Mouse (Mus musculus) neural tube, embryonic 13.5 days (tissue): Measurements from ENCODE around the gene F2rl2. TPM values are rescaled to one million over a fixed set of nuclear protein-coding genes. Genes with fewer than 3 reads are reported as not detected.
A peak's percentile ranks its signal among the peaks of the same experiment; 100 is the strongest.

Experiments used
- ATAC-seq: fragments of 200-750 bp; cut with Nextera tagmentation; 2 replicates; pipeline ENCODE4 v1.8.0; 2017; ENCODE audit warnings: low read depth, mild to moderate bottlenecking, moderate TSS enrichment, moderate library complexity
- H3K27ac ChIP-seq: fragments of 300-500 bp; sonication (generic); replicated peaks from 2 replicates; pipeline ENCODE4 v1.5.1; 2015; ENCODE audit warnings: moderate library complexity, mild to moderate bottlenecking, inconsistent platforms
- H3K27me3 ChIP-seq: fragments of 300-500 bp; sonication (generic); 2 replicates; pipeline ENCODE4 v1.6.1; 2015; ENCODE audit warnings: mild to moderate bottlenecking, inconsistent platforms
- H3K36me3 ChIP-seq: fragments of 300-500 bp; sonication (generic); 2 replicates; pipeline ENCODE4 v1.6.1; 2015; ENCODE audit warnings: mild to moderate bottlenecking, inconsistent platforms
- H3K4me1 ChIP-seq: fragments of 300-500 bp; sonication (generic); replicated peaks from 2 replicates; pipeline ENCODE4 v1.6.1; 2015; ENCODE audit warnings: inconsistent platforms
- H3K4me2 ChIP-seq: fragments of 300-500 bp; sonication (generic); 2 replicates; pipeline ENCODE4 v1.6.1; 2015; ENCODE audit warnings: inconsistent platforms, mild to moderate bottlenecking, moderate library complexity
- H3K4me3 ChIP-seq: fragments of 300-500 bp; sonication (generic); 2 replicates; pipeline ENCODE4 v1.5.1; 2015; ENCODE audit warnings: mild to moderate bottlenecking, inconsistent platforms
- H3K9ac ChIP-seq: fragments of 300-500 bp; sonication (generic); 2 replicates; pipeline ENCODE4 v1.6.1; 2015; ENCODE audit warnings: moderate library complexity, mild to moderate bottlenecking, inconsistent platforms
- H3K9me3 ChIP-seq: fragments of 300-500 bp; sonication (generic); 2 replicates; pipeline ENCODE4 v1.6.1; 2016; ENCODE audit warnings: inconsistent platforms
- whole genome bisulfite sequencing: fragments of 180-500 bp; shearing (Covaris S2); methylation state at CpG from one replicate; pipeline ENCODE4 v1.1.7; 2015; 5-methylcytosine and 5-hydroxymethylcytosine counted together
- polyA plus RNA-seq: library from polyadenylated mRNA; unstranded; fragments of >200 nt; fragmentation: Nextera tagmentation; extraction: Ambion mirVana; gene quantifications from 2 replicates; pipeline ENCODE4 v1.2.1, GENCODE M21; 2015

The F2rl2 gene
- polyA plus RNA-seq, 1 experiment from 2014 or later, result 1.2 TPM

DNA sequence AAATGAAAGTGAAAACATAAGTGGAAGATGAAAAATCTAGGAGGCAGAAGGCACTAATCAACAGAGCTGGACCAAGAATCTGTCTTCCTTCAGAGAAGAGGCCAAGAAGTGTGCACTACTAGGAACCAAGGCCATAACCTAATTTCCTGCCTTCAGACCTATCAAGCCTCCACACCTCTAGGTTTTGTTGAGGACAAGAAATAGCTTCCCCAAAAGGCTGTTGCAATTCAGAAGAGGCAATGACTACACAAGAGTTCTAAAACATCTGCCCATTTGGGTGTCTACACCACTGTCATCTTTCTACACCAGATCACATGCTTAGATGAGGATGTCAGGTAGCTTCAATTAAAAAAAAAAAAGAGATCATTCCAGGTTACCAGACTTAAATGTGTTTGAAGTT, 15.4 kb downstream of the F2rl2 start:
- ATAC-seq, result no peak
- H3K9me3 ChIP-seq, result no peaks in the 10 kb centered on the region
- H3K4me3 ChIP-seq, result no peak overlapping the region
- no peak overlapping the region for H3K9ac ChIP-seq
- H3K4me1 ChIP-seq, result no peaks in the 10 kb centered on the region; the same call in 1 of the 2 replicates
- no peaks in the 10 kb centered on the region for H3K27me3 ChIP-seq
- H3K27ac ChIP-seq, result no peak overlapping the region
- no peaks in the 10 kb centered on the region for H3K36me3 ChIP-seq
- no peak overlapping the region for H3K4me2 ChIP-seq

DNA sequence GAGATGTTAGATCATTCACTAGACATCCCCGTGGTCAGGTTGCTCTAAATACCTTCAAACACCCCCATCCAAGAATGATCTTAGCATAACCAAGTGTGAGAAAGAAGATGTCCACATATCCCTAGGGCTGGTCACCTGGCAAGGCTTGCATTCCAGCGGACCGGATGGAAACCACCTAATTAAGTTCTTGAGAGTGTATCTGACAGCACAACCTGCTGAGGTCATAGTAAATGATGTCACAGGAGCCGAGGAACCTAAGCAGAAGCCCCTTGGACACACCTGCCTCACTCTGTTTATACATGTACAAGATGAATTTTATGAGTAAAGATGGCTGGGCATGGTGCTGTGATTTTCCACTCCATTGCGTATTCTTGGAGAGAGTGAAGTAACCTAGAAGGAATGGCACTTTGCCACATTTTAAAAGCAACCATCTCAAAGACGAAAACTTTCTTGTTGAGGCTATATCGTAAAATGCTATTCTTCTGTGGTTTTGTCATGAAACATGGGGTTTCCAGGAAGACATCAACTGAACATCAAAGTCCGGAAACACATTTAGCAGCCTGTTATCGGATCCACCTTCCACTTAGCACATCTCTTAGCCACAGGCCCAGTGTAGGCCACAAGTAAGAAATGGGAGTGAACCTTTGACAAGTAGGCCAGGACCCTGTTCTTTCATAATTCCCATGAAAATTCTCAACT, 16.1 kb downstream of the F2rl2 start:
- Histone ChIP-seq H3K4me3 (no peak overlapping the region), H3K4me1 (no peaks in the 10 kb centered on the region; the same call in 1 of the 2 replicates), H3K27ac (no peak overlapping the region), H3K9me3 (no peaks in the 10 kb centered on the region), H3K27me3 (no peaks in the 10 kb centered on the region), H3K4me2 (no peak overlapping the region), H3K36me3 (no peaks in the 10 kb centered on the region), H3K9ac (no peak overlapping the region)
- no peak for ATAC-seq
- WGBS, result 92% methylated on average over 9 of the region's 9 CpGs

DNA sequence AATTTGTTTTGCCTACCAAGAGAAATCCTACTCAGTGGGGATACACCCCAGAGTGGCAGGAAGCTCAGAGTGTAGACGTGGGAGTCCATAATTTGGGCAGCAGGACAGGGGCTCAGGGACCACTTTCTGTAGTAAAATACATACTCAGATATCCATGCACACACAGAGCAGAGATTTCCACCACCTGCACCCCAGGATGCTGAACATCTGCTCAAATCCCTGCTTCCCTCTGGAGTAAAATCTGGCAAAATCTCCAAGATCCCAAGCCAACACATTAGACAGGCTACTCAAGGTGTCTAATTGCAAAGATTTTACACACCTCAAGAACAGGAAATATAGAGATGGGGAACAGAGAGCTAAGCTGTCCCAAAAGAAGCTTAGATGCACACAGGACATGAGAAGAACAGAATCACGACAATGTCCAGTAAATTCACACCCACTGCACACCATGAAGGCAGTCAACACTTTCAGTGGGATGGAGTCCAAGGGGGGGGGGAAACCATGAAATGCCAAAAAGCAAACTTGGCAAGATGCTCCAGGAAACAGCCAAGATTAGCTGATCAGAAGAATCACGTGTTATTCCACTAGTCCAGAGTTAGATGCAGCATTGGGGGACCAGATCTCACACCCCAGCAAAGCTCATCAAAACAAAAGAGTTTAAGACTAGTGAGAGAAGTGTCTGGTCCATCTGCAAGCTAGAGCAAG, 17.8 kb downstream of the F2rl2 start:
- no peaks in the 10 kb centered on the region for H3K36me3 ChIP-seq
- no peak overlapping the region for H3K9ac ChIP-seq
- no peak overlapping the region for H3K4me2 ChIP-seq
- 64% methylated on average over 3 of the region's 3 CpGs for WGBS
- no peaks in the 10 kb centered on the region for H3K9me3 ChIP-seq
- no peak for ATAC-seq
- H3K4me3 ChIP-seq, result no peak overlapping the region
- peaks cover under 1% of the 10 kb centered on the region; the same call in 1 of the 2 replicates for H3K4me1 ChIP-seq
- H3K27ac ChIP-seq, result no peak overlapping the region
- H3K27me3 ChIP-seq, result no peaks in the 10 kb centered on the region

DNA sequence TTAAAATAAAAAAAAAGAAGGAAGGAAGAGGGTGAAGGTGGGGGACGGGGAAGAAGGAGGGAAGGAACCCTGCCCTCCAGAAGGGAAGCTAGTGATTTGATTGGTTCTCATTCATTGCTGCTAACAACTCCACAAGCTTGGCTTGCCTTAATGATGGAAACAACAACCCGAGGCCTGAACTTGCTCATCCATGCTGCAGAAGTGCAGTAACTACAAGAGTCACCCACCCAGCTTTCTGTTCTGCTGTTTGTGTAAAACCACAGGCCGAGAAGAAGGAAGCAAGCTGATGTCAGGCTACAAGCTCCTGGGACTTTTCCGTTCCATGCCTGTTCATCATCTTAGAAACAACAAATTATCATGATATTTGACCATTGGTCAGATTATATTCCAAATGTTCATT, 18.7 kb downstream of the F2rl2 start:
- Histone ChIP-seq H3K4me3 (no peak overlapping the region), H3K36me3 (no peaks in the 10 kb centered on the region), H3K9me3 (no peaks in the 10 kb centered on the region), H3K4me2 (no peak overlapping the region), H3K9ac (no peak overlapping the region), H3K27ac (no peak overlapping the region), H3K4me1 (peaks cover 4% of the 10 kb centered on the region; the same call in 1 of the 2 replicates), H3K27me3 (no peaks in the 10 kb centered on the region)
- ATAC-seq, result no peak
- WGBS, result 77% methylated on average over 4 of the region's 4 CpGs

DNA sequence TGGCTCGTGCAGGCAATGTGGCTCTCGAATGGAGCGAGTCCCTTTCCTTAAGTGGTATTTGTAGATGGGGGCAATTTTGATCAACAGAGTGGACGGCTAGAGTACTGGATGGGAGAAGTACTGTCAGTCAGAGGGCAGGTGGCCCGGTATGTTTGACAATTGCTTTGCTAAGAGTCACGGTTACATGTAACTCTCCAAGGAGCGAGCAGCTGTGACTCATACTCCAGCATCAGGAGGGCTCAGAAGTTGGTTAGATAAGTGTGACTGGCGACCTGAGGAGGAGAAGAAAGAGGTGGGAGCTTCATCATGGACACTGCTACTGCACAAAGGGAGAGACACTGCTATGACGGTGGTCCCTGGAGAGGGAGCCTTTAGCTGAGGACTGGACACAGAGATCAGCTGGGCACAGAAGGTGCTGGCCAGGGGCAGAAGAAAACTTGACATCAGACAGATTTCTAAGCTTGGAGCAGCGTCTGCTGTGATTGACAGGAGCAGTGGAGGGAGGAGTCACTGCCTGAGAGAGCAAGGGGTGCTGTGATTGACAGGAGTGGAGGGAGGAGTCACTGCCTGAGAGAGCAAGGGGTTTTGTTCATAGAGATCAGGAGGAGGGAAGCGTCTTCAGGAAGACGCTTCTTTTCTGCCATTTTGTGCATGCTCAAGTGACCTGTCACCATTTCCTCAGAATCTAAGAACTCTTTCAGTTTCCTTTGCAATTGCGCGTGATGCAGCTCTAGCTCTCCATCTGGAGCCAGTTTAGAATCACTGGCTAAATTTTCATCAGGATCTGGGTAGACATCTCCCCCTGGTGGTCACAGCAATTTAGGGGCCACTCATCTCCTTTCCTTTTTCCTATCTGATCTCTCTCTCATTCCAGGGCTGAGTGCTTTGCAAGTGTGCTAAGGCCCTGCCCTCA, 22.9 kb downstream of the F2rl2 start:
- H3K27me3 ChIP-seq, result no peaks in the 10 kb centered on the region
- peak; percentile 32; the same call in 1 of the 2 replicates for ATAC-seq
- H3K27ac ChIP-seq, result no peak overlapping the region
- 61% methylated on average over 14 of the region's 14 CpGs for WGBS
- 0 out of 2 replicates have a peak, but pooled peaks cover 4% of the 10 kb centered on the region for H3K4me1 ChIP-seq
- peak overlapping the region; percentile 37 for H3K4me2 ChIP-seq
- H3K36me3 ChIP-seq, result no peaks in the 10 kb centered on the region
- peak overlapping the region; percentile 31; the same call in 1 of the 2 replicates for H3K9ac ChIP-seq
- H3K9me3 ChIP-seq, result no peaks in the 10 kb centered on the region
- 0 out of 2 replicates have a peak overlapping the region, but pooled peaks have one; percentile 4 for H3K4me3 ChIP-seq

DNA sequence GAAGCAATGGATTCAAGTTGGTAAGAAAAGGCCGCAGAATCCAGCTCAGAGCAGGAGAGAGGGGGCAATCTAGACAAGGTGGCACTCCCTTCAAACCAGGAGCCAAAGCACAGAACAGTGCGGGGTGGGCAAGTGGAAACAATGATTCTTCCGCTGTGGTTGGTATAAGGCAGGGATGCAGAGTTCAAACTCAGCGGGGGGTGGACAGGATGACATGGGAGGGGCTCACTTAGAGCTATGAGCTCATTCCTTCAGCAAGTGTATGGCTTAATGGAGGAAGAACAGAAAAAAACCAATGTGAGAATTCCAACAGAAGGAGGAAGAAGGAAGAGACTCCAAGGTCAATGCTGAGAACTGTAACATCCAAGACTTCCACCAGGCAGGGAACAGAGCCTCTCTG, 33.8 kb downstream of the F2rl2 start:
- Histone ChIP-seq H3K27ac (no peak overlapping the region), H3K9ac (no peak overlapping the region), H3K4me2 (no peak overlapping the region), H3K4me3 (no peak overlapping the region), H3K4me1 (no peaks in the 10 kb centered on the region), H3K9me3 (no peaks in the 10 kb centered on the region), H3K36me3 (no peaks in the 10 kb centered on the region), H3K27me3 (no peaks in the 10 kb centered on the region)
- ATAC-seq, result no peak
- 87% methylated on average over 4 of the region's 4 CpGs for WGBS

DNA sequence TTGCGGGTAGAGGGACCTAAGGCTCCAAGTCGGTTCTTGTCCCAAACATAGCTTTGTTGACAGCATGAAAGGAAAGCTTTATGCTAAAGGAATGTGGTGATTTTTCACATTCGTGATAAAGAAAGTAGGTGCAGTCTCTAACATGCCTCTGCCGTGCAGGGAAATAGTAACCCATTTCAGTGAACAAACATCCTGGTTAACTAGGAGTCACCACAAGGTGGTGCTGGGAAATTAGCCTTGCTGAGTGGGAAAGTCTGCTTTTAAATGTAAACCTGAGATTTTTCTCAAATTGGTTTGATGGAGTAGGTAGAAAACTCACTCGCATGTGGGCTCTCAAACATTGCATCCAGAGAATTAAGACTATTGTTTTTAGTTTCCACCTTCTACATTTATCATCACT, 43.0 kb downstream of the F2rl2 start:
- Histone ChIP-seq H3K36me3 (no peaks in the 10 kb centered on the region), H3K27ac (no peak overlapping the region), H3K4me2 (no peak overlapping the region), H3K9ac (no peak overlapping the region), H3K9me3 (no peaks in the 10 kb centered on the region), H3K4me3 (no peak overlapping the region), H3K27me3 (no peaks in the 10 kb centered on the region), H3K4me1 (no peaks in the 10 kb centered on the region; the same call in 1 of the 2 replicates)
- WGBS, result 78% methylated on average over 5 of the region's 5 CpGs
- ATAC-seq, result no peak

DNA sequence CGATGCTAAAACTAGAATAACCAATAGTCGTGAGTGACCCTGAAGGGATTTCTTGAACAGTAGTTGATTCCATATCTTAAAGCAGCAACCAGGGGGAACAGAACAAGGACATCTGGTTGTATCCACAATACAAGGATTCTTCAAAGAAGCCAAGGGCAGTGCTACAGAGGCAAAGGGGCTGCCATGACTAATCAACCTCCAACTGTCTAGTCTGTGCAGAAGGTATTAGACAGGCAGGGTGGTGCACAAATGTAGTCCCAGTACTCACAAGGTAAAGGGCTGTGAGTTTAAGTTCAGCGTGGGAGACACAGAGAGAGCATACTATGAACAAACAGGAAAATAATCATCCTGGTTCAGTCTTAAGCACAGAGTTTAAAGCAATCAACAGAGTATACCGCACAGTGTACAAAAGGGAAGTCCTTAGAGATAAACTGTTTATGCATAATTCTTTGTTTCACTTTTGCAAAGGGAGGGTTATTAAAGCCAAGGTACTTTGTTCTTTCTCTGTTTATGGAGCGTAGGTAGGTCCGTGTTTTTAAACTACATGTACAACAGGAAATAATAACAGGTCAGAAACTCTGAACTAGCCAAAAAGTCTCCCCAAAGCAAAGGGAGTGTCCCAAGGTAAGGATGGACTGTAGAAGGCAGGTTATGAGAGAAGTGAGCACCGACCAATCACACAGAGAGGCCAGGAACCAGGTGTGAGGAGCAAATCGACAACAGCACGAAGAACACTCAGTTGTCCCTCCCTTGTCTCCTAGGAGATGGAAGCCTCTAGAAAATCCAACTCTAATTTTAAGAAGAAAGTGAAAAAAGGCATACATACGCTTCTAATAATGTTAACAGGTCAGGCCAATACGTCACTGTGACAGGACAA, 45.4 kb downstream of the F2rl2 start:
- Histone ChIP-seq H3K9me3 (no peaks in the 10 kb centered on the region), H3K4me1 (no peaks in the 10 kb centered on the region), H3K27ac (no peak overlapping the region), H3K4me2 (no peak overlapping the region), H3K4me3 (no peak overlapping the region), H3K36me3 (no peaks in the 10 kb centered on the region), H3K27me3 (no peaks in the 10 kb centered on the region), H3K9ac (no peak overlapping the region)
- ATAC-seq, result no peak
- 93% methylated on average over 11 of the region's 11 CpGs for WGBS

DNA sequence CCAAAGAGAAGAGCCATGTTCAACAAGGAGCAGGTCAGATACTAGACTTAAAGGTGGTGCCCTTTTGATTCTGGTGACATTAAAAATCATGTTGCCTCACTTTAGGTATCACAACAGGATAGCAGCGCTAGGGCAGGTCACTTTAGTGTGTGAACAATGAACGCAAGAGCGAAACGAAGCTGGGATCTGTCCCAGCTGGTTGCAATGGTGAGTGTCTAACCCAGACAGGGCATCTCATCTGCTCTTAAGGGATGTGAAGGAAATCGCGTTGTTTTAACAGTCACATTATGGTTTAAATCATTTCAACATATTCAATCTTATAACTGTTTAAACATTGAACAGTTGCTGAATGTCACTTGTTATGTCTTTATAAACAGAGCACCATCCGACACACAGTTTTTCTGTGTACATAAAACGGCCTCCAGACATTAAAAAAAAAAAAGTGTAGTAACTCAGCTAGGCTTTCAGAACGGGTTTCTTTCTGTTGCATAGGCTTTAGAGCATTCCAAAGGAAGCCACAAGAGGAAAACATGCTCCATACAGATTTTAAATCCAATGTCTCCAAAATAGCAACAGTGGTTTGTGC, 46.3 kb downstream of the F2rl2 start:
- Histone ChIP-seq H3K36me3 (no peaks in the 10 kb centered on the region), H3K9ac (no peak overlapping the region), H3K4me2 (no peak overlapping the region), H3K4me1 (no peaks in the 10 kb centered on the region), H3K9me3 (no peaks in the 10 kb centered on the region), H3K27me3 (no peaks in the 10 kb centered on the region), H3K27ac (no peak overlapping the region), H3K4me3 (no peak overlapping the region)
- 86% methylated on average over 9 of the region's 9 CpGs for WGBS
- ATAC-seq, result no peak

DNA sequence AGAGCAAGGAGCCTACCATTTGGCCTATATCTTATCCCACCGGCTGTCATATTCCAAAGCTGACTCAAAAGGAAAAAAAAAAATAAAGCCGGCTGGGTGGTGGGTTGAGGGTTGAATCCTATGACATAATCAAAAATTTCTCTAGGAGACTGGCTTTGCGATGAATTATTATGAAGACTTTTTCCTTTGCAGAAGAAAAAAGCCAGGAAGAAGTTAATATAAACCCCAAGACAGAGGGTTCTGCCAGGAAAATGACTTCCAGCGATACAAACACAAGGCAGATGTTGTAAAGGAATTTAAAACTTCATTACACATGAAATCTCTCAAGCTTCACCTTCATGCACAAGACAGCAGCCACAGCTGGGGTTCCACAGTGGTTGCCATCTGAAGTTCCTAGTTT, 48.8 kb downstream of the F2rl2 start:
- H3K4me1 ChIP-seq, result no peaks in the 10 kb centered on the region
- H3K4me3 ChIP-seq, result no peak overlapping the region
- no peaks in the 10 kb centered on the region for H3K27me3 ChIP-seq
- no peaks in the 10 kb centered on the region for H3K9me3 ChIP-seq
- 83% methylated on average over 4 of the region's 4 CpGs for WGBS
- ATAC-seq, result no peak
- no peaks in the 10 kb centered on the region for H3K36me3 ChIP-seq
- H3K9ac ChIP-seq, result no peak overlapping the region
- no peak overlapping the region for H3K27ac ChIP-seq
- no peak overlapping the region for H3K4me2 ChIP-seq

DNA sequence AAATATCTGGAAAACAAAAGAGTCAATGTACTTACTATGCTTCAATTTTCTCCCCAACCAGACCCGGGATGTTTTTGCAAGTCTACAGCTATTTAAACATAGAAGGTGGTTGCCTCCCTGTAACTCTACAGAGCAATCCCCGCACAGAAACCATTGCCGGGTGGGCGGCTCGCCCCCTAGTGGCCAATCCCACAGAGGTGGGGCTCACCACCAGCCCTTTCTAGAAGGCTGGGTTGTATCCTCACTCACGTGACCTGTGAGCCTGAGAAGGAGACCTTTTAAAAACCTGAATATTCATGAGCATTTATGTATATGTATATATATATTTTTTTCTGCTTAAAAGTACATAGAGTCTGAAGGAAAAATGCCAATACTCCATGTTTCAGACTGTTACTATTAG, 49.9 kb downstream of the F2rl2 start:
- Histone ChIP-seq H3K4me3 (no peak overlapping the region), H3K4me1 (no peaks in the 10 kb centered on the region), H3K27ac (no peak overlapping the region), H3K36me3 (no peaks in the 10 kb centered on the region), H3K9me3 (no peaks in the 10 kb centered on the region), H3K4me2 (no peak overlapping the region), H3K27me3 (no peaks in the 10 kb centered on the region), H3K9ac (no peak overlapping the region)
- ATAC-seq, result peak; percentile 71; the same call in 1 of the 2 replicates
- WGBS, result 7% methylated on average over 6 of the region's 6 CpGs
